Mouse (Mus musculus): ENCODE data around the gene Mta3. TPM values are rescaled to one million over a fixed set of nuclear protein-coding genes. Genes with fewer than 3 reads are reported as not detected.
A peak's percentile ranks its signal among the peaks of the same experiment; 100 is the strongest.

Mta3 gene
- polyA plus RNA-seq, 1 experiment = 162 TPM

DNA sequence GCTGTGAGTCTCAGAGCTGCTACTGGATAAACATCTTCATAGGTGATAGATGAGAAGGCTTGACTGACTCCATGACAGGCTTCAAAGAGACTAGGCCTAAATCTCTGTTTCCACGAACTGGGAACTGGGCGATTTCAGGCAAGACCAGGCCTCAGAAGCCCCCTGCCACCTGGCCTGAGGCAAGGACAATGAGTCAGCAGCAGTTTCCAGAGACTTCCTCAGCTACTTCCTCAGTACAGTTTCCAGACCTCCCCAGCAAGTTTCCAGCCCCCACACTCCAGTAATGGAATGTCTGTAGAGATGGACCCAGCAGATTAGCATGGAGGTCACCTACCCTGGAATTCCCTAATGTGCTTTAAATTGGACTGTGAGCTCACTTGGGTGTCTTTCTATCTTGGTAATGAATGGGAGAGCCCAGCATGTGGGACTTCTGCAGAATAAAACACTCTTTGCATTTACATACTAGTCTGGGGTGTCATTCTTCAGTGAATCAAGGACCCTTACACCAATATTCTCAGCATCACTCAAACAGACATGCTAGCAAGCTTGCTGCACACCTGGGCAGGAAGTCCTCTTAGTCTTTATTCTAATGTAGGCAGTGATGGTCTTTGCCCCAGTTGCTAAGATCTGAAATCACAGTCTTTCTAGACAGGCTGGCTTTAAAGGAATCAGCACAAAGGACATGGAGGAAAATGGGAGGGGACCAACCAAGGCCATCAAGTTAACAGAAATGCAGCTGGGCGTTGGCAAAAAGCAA, 37.9 kb upstream of the Mta3 start:
- peak overlapping the region; percentile 52 for H3K9ac ChIP-seq (ENCODE audit: low read depth, poor library complexity, severe bottlenecking)

DNA sequence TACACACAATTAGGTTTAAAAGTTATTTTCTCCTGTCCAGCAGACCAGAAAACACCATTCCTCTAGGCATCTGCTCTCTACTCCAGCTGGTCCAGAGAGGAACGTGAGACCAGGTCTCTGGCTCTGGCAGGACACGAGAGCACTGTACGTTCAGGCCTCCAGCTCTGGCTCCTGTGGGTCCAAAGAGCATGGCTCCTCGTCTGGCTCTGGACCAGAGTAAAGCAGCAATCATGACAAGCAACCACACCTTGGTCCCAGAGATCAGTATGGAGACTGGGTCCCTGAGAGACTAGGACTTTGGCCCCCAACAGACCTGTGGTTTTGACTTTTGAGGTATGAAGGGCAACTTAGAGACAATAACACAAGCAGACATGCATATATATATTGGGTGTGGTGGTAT, 33.3 kb upstream of the Mta3 start:
- no peaks in the 10 kb centered on the region for H3K9me3 ChIP-seq (replicated peaks; ENCODE audit: control insufficient read depth, insufficient read depth, low read length, poor library complexity, severe bottlenecking)
- H3K27ac ChIP-seq (ENCODE audit: insufficient read depth, low read length) = no peak overlapping the region
- H3K9ac ChIP-seq (ENCODE audit: low read depth, poor library complexity, severe bottlenecking) = no peak overlapping the region
- TF ChIP-seq EP300 (IDR thresholded peaks at IDR 0.05; ENCODE audit: insufficient read depth, low read depth, low read length) (no peak), POLR2A (IDR thresholded peaks at IDR 0.05; ENCODE audit: insufficient read depth, low read length) (no peak), CTCF (IDR thresholded peaks at IDR 0.05; ENCODE audit: low read depth, low read length) (no peak)
- H3K36me3 ChIP-seq (ENCODE audit: control insufficient read depth, insufficient read depth, low read length, poor library complexity, severe bottlenecking) = no peaks in the 10 kb centered on the region
- no peak overlapping the region for H3K4me3 ChIP-seq (ENCODE audit: low read depth, low read length)
- H3K4me1 ChIP-seq (ENCODE audit: control insufficient read depth, insufficient read depth, low read length) = peaks cover 4% of the 10 kb centered on the region
- H3K27me3 ChIP-seq (ENCODE audit: control insufficient read depth, insufficient read depth, low read length, poor library complexity, severe bottlenecking) = no peaks in the 10 kb centered on the region

More for the DNA sequence above, 37.9 kb upstream of the Mta3 start:
- Histone ChIP-seq H3K4me3 (ENCODE audit: low read depth, low read length) (no peak overlapping the region), H3K27ac (ENCODE audit: insufficient read depth, low read length) (peak overlapping the region; percentile 87), H3K36me3 (ENCODE audit: control insufficient read depth, insufficient read depth, low read length, poor library complexity, severe bottlenecking) (no peaks in the 10 kb centered on the region), H3K9me3 (replicated peaks; ENCODE audit: control insufficient read depth, insufficient read depth, low read length, poor library complexity, severe bottlenecking) (peaks cover 6% of the 10 kb centered on the region), H3K4me1 (ENCODE audit: control insufficient read depth, insufficient read depth, low read length) (peaks cover 5% of the 10 kb centered on the region), H3K27me3 (ENCODE audit: control insufficient read depth, insufficient read depth, low read length, poor library complexity, severe bottlenecking) (no peaks in the 10 kb centered on the region)
- TF ChIP-seq EP300 (IDR thresholded peaks at IDR 0.05; ENCODE audit: insufficient read depth, low read depth, low read length) = peak; percentile 90
- no peak for TF ChIP-seq POLR2A (IDR thresholded peaks at IDR 0.05; ENCODE audit: insufficient read depth, low read length)
- TF ChIP-seq CTCF (IDR thresholded peaks at IDR 0.05; ENCODE audit: low read depth, low read length) = no peak

DNA sequence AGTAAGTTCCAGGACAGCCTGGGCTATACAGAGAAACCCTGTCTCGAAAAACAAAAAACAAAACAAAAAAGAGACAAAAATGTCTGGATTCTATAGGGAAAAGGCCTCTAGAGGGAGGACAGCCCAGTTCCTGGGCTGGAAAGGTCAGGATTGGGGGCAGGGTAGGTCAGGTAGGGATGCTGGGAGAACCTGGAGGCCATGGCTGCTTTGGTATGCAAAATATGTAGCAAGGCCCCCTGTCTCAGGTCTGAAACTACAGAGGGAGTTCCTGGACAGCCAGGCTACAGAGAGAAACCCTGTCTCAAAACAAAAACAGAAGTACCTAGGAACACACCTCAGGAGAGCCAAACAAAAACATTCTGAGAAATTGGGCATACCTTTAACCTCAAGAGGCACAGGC, 28.6 kb upstream of the Mta3 start:
- H3K36me3 ChIP-seq (ENCODE audit: control insufficient read depth, insufficient read depth, low read length, poor library complexity, severe bottlenecking) = no peaks in the 10 kb centered on the region

DNA sequence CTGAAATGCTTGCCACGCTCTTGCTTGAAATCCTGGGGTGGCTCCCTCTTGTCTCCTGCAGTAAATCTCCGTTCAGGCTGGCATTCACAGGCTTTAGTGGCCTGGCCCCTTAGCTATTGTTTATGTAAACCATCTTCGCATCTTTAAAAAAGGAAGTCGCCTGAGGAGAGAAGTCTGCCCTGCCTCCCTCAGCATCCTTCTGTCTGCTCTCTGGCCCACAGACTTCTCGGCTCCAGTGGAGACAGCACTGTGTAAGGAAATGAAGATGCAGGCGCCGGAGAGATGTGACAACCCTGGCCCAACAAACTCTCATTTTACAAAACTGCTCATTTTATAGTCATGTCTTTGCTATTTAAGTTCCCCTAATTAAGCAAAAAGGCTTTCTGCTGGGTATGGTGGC, 24.0 kb upstream of the Mta3 start:
- H3K4me3 ChIP-seq (ENCODE audit: low read depth, low read length) = no peak overlapping the region
- H3K4me1 ChIP-seq (ENCODE audit: control insufficient read depth, insufficient read depth, low read length) = peaks cover 2% of the 10 kb centered on the region
- H3K27ac ChIP-seq (ENCODE audit: insufficient read depth, low read length) = no peak overlapping the region
- H3K36me3 ChIP-seq (ENCODE audit: control insufficient read depth, insufficient read depth, low read length, poor library complexity, severe bottlenecking) = no peaks in the 10 kb centered on the region
- no peaks in the 10 kb centered on the region for H3K27me3 ChIP-seq (ENCODE audit: control insufficient read depth, insufficient read depth, low read length, poor library complexity, severe bottlenecking)
- H3K9me3 ChIP-seq (replicated peaks; ENCODE audit: control insufficient read depth, insufficient read depth, low read length, poor library complexity, severe bottlenecking) = no peaks in the 10 kb centered on the region
- TF ChIP-seq EP300 (IDR thresholded peaks at IDR 0.05; ENCODE audit: insufficient read depth, low read depth, low read length) = no peak
- TF ChIP-seq CTCF (IDR thresholded peaks at IDR 0.05; ENCODE audit: low read depth, low read length) = no peak
- TF ChIP-seq POLR2A (IDR thresholded peaks at IDR 0.05; ENCODE audit: insufficient read depth, low read length) = no peak
- H3K9ac ChIP-seq (ENCODE audit: low read depth, poor library complexity, severe bottlenecking) = no peak overlapping the region

More for the DNA sequence above, 28.6 kb upstream of the Mta3 start:
- Histone ChIP-seq H3K27ac (ENCODE audit: insufficient read depth, low read length) (peak overlapping the region; percentile 84), H3K4me3 (ENCODE audit: low read depth, low read length) (no peak overlapping the region), H3K27me3 (ENCODE audit: control insufficient read depth, insufficient read depth, low read length, poor library complexity, severe bottlenecking) (no peaks in the 10 kb centered on the region), H3K9ac (ENCODE audit: low read depth, poor library complexity, severe bottlenecking) (no peak overlapping the region), H3K9me3 (replicated peaks; ENCODE audit: control insufficient read depth, insufficient read depth, low read length, poor library complexity, severe bottlenecking) (no peaks in the 10 kb centered on the region), H3K4me1 (ENCODE audit: control insufficient read depth, insufficient read depth, low read length) (peaks cover 2% of the 10 kb centered on the region)
- TF ChIP-seq EP300 (IDR thresholded peaks at IDR 0.05; ENCODE audit: insufficient read depth, low read depth, low read length) (peak; percentile 94), CTCF (IDR thresholded peaks at IDR 0.05; ENCODE audit: low read depth, low read length) (no peak), POLR2A (IDR thresholded peaks at IDR 0.05; ENCODE audit: insufficient read depth, low read length) (no peak)

- Histone ChIP-seq H3K36me3 (ENCODE audit: control insufficient read depth, insufficient read depth, low read length, poor library complexity, severe bottlenecking) (no peaks in the 10 kb centered on the region), H3K9ac (ENCODE audit: low read depth, poor library complexity, severe bottlenecking) (no peak overlapping the region), H3K4me3 (ENCODE audit: low read depth, low read length) (no peak overlapping the region), H3K27ac (ENCODE audit: insufficient read depth, low read length) (no peak overlapping the region), H3K4me1 (ENCODE audit: control insufficient read depth, insufficient read depth, low read length) (peaks cover 2% of the 10 kb centered on the region), H3K27me3 (ENCODE audit: control insufficient read depth, insufficient read depth, low read length, poor library complexity, severe bottlenecking) (no peaks in the 10 kb centered on the region), H3K9me3 (replicated peaks; ENCODE audit: control insufficient read depth, insufficient read depth, low read length, poor library complexity, severe bottlenecking) (no peaks in the 10 kb centered on the region)
- TF ChIP-seq EP300 (IDR thresholded peaks at IDR 0.05; ENCODE audit: insufficient read depth, low read depth, low read length) (no peak), POLR2A (IDR thresholded peaks at IDR 0.05; ENCODE audit: insufficient read depth, low read length) (no peak), CTCF (IDR thresholded peaks at IDR 0.05; ENCODE audit: low read depth, low read length) (no peak)
These were observed 21.5 kb upstream of the Mta3 start for GRCm38 (mm10) chr17:83684475-83684874.

DNA sequence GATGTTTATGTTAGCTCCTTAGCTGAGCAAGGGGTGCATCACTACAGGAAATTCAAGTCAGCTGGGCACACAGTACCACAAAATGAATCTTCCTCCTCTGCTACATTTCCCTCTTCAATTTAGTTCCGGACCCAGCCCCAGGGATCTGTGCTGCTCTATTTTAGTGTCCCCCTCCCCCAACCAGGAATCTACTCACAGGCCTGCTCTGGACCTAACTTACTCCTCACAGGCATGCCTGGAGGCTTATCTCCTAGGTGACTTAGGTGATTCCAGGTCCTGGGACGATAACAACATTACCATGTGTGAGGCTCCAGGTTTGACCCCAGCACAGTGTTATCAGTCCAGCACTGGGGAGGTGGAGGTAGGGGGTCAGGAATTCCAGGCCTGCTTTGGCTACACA, 15.5 kb upstream of the Mta3 start:
- Histone ChIP-seq H3K36me3 (ENCODE audit: control insufficient read depth, insufficient read depth, low read length, poor library complexity, severe bottlenecking) (no peaks in the 10 kb centered on the region), H3K9me3 (replicated peaks; ENCODE audit: control insufficient read depth, insufficient read depth, low read length, poor library complexity, severe bottlenecking) (no peaks in the 10 kb centered on the region), H3K4me1 (ENCODE audit: control insufficient read depth, insufficient read depth, low read length) (peaks cover 5% of the 10 kb centered on the region), H3K27ac (ENCODE audit: insufficient read depth, low read length) (peak overlapping the region; percentile 42), H3K9ac (ENCODE audit: low read depth, poor library complexity, severe bottlenecking) (no peak overlapping the region), H3K27me3 (ENCODE audit: control insufficient read depth, insufficient read depth, low read length, poor library complexity, severe bottlenecking) (no peaks in the 10 kb centered on the region), H3K4me3 (ENCODE audit: low read depth, low read length) (no peak overlapping the region)
- TF ChIP-seq CTCF (IDR thresholded peaks at IDR 0.05; ENCODE audit: low read depth, low read length) (no peak), EP300 (IDR thresholded peaks at IDR 0.05; ENCODE audit: insufficient read depth, low read depth, low read length) (peak; percentile 81)

Measured in ES-Bruce4 (cell line).